Mouse (Mus musculus) C2C12 (cell line): ENCODE measurements around the gene Stx6.

Source experiments
- CTCF ChIP-seq: IDR thresholded peaks from one replicate; pipeline ENCODE4 v1.5.1; 2011; ENCODE audit not compliant: control insufficient read depth, insufficient read depth, insufficient read length
- MYOD1 ChIP-seq: IDR thresholded peaks from one replicate; pipeline ENCODE4 v1.6.1; 2011; ENCODE audit warnings: low read depth; ENCODE audit not compliant: control insufficient read depth, insufficient read length
- USF1 ChIP-seq: IDR thresholded peaks from one replicate; pipeline ENCODE4 v1.6.1; 2011; ENCODE audit warnings: low read depth, mild to moderate bottlenecking, control low read depth, moderate library complexity

- TF ChIP-seq CTCF (no peak), MYOD1 (no peak), USF1 (no peak)
Observed at GRCm38 (mm10) chr1:155134866-155135265, 23.6 kb upstream of the Stx6 start.
